Mouse (Mus musculus) thymus, adult 2 months (tissue): ENCODE measurements around the gene Fam160b1.

Experiments
- CTCF ChIP-seq: fragments of 200-500 bp; IDR thresholded peaks from 2 replicates; pipeline ENCODE4 v1.5.1; 2012; ENCODE audit warnings: mild to moderate bottlenecking, control low read depth, low read length, moderate library complexity, borderline replicate concordance; ENCODE audit not compliant: control insufficient read depth, poor library complexity, insufficient read depth; ENCODE audit errors: extremely low read depth
- POLR2A ChIP-seq: fragments of 200-500 bp; IDR thresholded peaks from 2 replicates; pipeline ENCODE4 v1.6.1; 2012; ENCODE audit warnings: mild to moderate bottlenecking, low read length, control low read depth, moderate library complexity; ENCODE audit not compliant: control insufficient read depth, poor library complexity, insufficient read depth; ENCODE audit errors: extremely low read depth

DNA sequence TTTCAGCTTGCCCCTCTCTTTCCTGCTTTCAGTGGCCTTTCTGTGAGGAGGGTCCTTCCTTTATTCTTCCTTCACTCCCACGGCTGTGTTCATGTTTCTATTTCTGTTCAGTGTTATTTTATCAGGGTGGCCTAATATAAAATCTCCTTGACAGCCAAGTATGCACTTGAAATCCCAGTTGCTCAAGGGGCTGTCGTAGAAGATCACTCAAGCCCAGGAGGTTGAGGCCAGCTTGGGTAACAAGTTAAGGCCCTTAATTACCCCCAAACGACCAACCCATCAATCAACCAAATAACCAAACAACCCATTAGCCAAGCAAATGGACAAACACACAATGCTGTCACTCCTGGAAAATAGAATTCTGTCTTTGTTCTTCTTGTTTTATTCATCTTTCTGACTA, 62.9 kb downstream of the Fam160b1 start:
- TF ChIP-seq CTCF, result no peak
- no peak for TF ChIP-seq POLR2A
